Mouse (Mus musculus) ES-E14 (cell line): ENCODE results near the gene Morn4.

Experiments used
- CHD2 ChIP-seq: IDR thresholded peaks from 2 replicates; pipeline ENCODE4 v1.6.1; 2014; ENCODE audit warnings: mild to moderate bottlenecking, low read depth, low read length, inconsistent platforms
- HCFC1 ChIP-seq: IDR thresholded peaks from 2 replicates; pipeline ENCODE4 v1.6.1; 2012; ENCODE audit warnings: low read length, inconsistent platforms, borderline replicate concordance; ENCODE audit not compliant: insufficient read depth
- ZC3H11A ChIP-seq: IDR thresholded peaks from 2 replicates; pipeline ENCODE4 v1.6.1; 2012; ENCODE audit warnings: low read depth, mild to moderate bottlenecking, inconsistent platforms, low read length, borderline replicate concordance

- TF ChIP-seq HCFC1 (no peak), ZC3H11A (no peak), CHD2 (no peak)
Observed at GRCm38 (mm10) chr19:42079006-42079405, 7.2 kb downstream of the Morn4 start.
